Mouse (Mus musculus): ENCODE data around the gene Manbal. TPM values are rescaled to one million over a fixed set of nuclear protein-coding genes. Genes with fewer than 3 reads are reported as not detected.
A peak's percentile ranks its signal among the peaks of the same experiment; 100 is the strongest.

The Manbal gene
- polyA plus RNA-seq, 1 experiment = 101 TPM

DNA sequence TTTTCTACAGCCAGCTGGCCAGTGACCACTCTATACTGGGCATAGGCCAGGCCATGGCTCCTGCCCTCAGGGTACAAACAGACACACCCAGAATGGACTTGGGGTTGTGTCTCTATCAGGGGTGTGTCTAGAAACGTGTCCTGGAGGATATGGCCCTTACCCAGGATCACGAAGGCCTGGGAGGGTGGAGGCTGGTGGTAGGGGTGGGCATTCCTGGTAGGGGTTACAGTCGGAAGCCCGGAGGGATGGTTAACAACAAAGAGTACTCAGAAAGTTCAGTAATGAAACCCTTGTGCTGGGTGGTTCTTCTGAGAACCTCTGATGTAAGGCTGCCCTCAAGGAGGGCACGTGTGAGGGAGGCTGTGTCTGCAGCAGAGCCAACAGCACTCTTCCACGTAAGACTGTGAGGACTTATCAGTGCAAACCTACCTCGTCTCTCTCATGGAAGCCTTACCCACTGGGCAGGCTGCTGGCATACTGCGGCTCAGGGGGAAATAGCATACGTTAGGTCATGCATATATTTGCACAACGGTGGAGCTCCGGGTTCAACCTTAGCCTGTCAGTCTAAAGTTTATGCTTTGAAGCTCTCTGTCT, 54.8 kb downstream of the Manbal start:
- H3K27ac ChIP-seq (ENCODE audit: insufficient read depth, low read length) = no peak overlapping the region

GRCm38 (mm10) chr2:157422854-157423705, 55.7 kb downstream of the Manbal start:
- TF ChIP-seq POLR2A (IDR thresholded peaks at IDR 0.05; ENCODE audit: extremely low read depth, insufficient read depth, low read length) (no peak), CTCF (IDR thresholded peaks at IDR 0.05; ENCODE audit: extremely low read depth, insufficient read depth, low read length) (no peak)
- H3K27ac ChIP-seq (ENCODE audit: insufficient read depth, low read length) = peak overlapping the region; percentile 62
- peaks cover 7% of the 10 kb centered on the region for H3K4me1 ChIP-seq (ENCODE audit: control insufficient read depth, insufficient read depth, low read length)
- peak overlapping the region; percentile 81 for H3K4me3 ChIP-seq (ENCODE audit: insufficient read depth, low read length)

More for the DNA sequence above, 54.8 kb downstream of the Manbal start:
- Histone ChIP-seq H3K4me1 (ENCODE audit: control insufficient read depth, insufficient read depth, low read length) (peaks cover 6% of the 10 kb centered on the region), H3K4me3 (ENCODE audit: insufficient read depth, low read length) (no peak overlapping the region)
- no peak for TF ChIP-seq POLR2A (IDR thresholded peaks at IDR 0.05; ENCODE audit: extremely low read depth, insufficient read depth, low read length)
- no peak for TF ChIP-seq CTCF (IDR thresholded peaks at IDR 0.05; ENCODE audit: extremely low read depth, insufficient read depth, low read length)

GRCm38 (mm10) chr2:157423706-157424125, 56.3 kb downstream of the Manbal start:
- H3K4me3 ChIP-seq (ENCODE audit: insufficient read depth, low read length) = peak overlapping the region; percentile 81
- peaks cover 9% of the 10 kb centered on the region for H3K4me1 ChIP-seq (ENCODE audit: control insufficient read depth, insufficient read depth, low read length)
- TF ChIP-seq CTCF (IDR thresholded peaks at IDR 0.05; ENCODE audit: extremely low read depth, insufficient read depth, low read length) (no peak), POLR2A (IDR thresholded peaks at IDR 0.05; ENCODE audit: extremely low read depth, insufficient read depth, low read length) (no peak)
- H3K27ac ChIP-seq (ENCODE audit: insufficient read depth, low read length) = peak overlapping the region; percentile 62

- Histone ChIP-seq H3K4me3 (ENCODE audit: insufficient read depth, low read length) (peak overlapping the region; percentile 81), H3K27ac (ENCODE audit: insufficient read depth, low read length) (peak overlapping the region; percentile 57; the same call in 1 of the 2 replicates), H3K4me1 (ENCODE audit: control insufficient read depth, insufficient read depth, low read length) (peaks cover 9% of the 10 kb centered on the region)
- TF ChIP-seq CTCF (IDR thresholded peaks at IDR 0.05; ENCODE audit: extremely low read depth, insufficient read depth, low read length) (no peak), POLR2A (IDR thresholded peaks at IDR 0.05; ENCODE audit: extremely low read depth, insufficient read depth, low read length) (no peak)
Measured at GRCm38 (mm10) chr2:157424126-157424903, 56.9 kb downstream of the Manbal start.

DNA sequence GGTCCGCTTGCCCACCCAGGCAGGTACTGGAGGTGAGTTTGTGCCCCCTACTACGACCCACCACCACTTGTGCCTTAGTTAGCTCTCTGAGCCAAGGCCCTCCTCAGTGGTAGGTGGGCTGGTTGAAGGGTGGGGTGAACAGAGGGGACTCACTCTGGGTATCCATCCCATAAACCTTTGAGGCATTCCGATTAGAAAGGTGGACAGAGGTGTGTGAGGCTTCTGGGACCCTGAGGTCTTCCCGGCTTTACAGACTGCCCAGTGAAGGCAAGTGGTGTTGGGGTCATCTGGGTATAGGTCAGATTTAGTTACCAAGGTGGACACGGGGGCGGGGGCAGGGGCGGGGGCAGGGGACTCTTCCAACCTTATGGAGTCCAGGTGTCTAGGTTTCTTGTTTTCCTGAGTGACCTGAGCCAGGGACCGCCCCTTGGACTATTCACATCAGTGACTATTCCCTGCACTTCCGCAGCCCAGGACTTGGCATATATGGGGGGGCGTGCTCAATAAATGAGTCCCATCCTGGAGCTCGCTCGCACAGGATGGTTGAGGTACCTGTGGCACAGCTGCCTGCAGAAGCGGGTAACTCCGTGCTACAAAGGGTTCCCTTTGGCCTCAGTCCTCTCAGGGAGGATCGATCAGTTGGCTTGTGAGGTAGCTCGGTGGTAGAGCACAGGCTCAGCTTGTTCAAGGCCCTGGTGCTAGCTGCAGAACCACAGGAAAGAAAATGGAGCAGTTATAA, 57.7 kb downstream of the Manbal start:
- TF ChIP-seq POLR2A (IDR thresholded peaks at IDR 0.05; ENCODE audit: extremely low read depth, insufficient read depth, low read length) = no peak
- TF ChIP-seq CTCF (IDR thresholded peaks at IDR 0.05; ENCODE audit: extremely low read depth, insufficient read depth, low read length) = no peak
- peaks cover 9% of the 10 kb centered on the region for H3K4me1 ChIP-seq (ENCODE audit: control insufficient read depth, insufficient read depth, low read length)
- H3K27ac ChIP-seq (ENCODE audit: insufficient read depth, low read length) = 0 out of 2 replicates have a peak overlapping the region, but pooled peaks have one; percentile 57
- H3K4me3 ChIP-seq (ENCODE audit: insufficient read depth, low read length) = peak overlapping the region; percentile 81

DNA sequence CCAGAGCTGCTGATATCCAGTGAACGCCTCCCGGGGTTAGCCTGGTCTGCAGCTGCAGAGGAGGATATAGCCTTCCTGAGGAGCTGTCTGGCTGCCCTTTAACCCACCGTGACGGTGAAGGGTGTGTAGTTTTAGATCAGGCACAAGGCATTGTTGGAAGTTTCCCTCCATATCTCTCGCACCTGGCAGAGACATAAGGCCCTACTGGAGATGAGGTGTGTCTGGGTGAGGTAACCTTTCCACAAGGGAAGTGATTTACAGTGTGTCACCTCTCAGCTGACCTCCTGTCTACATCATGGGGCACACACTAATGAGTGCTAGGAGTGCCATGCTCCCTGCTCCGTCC, 58.2 kb downstream of the Manbal start:
- no peak overlapping the region for H3K27ac ChIP-seq (ENCODE audit: insufficient read depth, low read length)
- H3K4me3 ChIP-seq (ENCODE audit: insufficient read depth, low read length) = peak overlapping the region; percentile 81
- TF ChIP-seq POLR2A (IDR thresholded peaks at IDR 0.05; ENCODE audit: extremely low read depth, insufficient read depth, low read length) (no peak), CTCF (IDR thresholded peaks at IDR 0.05; ENCODE audit: extremely low read depth, insufficient read depth, low read length) (no peak)
- H3K4me1 ChIP-seq (ENCODE audit: control insufficient read depth, insufficient read depth, low read length) = peaks cover 14% of the 10 kb centered on the region

- Histone ChIP-seq H3K4me3 (ENCODE audit: insufficient read depth, low read length) (peak overlapping the region; percentile 81; the same call in 1 of the 2 replicates), H3K27ac (ENCODE audit: insufficient read depth, low read length) (no peak overlapping the region), H3K4me1 (ENCODE audit: control insufficient read depth, insufficient read depth, low read length) (peaks cover 18% of the 10 kb centered on the region)
- TF ChIP-seq CTCF (IDR thresholded peaks at IDR 0.05; ENCODE audit: extremely low read depth, insufficient read depth, low read length) = no peak
Measured at GRCm38 (mm10) chr2:157426171-157426570, 58.8 kb downstream of the Manbal start.

DNA sequence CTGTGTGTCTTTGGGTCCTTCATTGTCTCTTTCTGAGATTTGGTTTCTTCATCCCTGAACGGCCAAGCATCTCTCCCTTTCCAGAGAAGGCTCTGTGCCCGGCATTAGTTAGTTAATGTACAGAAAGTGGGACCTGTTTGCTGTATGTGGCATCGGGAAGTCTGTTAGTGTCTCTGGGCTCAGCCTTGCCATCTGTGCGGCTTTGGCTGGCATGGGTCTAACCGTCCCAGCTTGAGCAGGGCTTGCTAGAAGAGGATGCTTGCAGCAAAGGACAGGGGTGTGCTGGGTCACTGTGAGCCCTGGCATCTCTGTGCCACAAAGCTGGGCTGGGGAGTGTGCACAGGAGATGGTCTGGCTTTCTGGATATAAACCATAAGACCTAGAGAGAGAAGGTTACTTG, 59.8 kb downstream of the Manbal start:
- H3K4me3 ChIP-seq (ENCODE audit: insufficient read depth, low read length) = no peak overlapping the region

More for the DNA sequence above, 59.8 kb downstream of the Manbal start:
- Histone ChIP-seq H3K4me1 (ENCODE audit: control insufficient read depth, insufficient read depth, low read length) (peaks cover 25% of the 10 kb centered on the region), H3K27ac (ENCODE audit: insufficient read depth, low read length) (no peak overlapping the region)
- TF ChIP-seq CTCF (IDR thresholded peaks at IDR 0.05; ENCODE audit: extremely low read depth, insufficient read depth, low read length) (no peak), POLR2A (IDR thresholded peaks at IDR 0.05; ENCODE audit: extremely low read depth, insufficient read depth, low read length) (no peak)
